Mouse (Mus musculus): ENCODE results near the gene 1700001J03Rik. TPM values are rescaled to one million over a fixed set of nuclear protein-coding genes. Genes with fewer than 3 reads are reported as not detected.
A peak's percentile ranks its signal among the peaks of the same experiment; 100 is the strongest.
"Not testable (repeated sequence)": the region's sequence is repeated elsewhere in the genome, so short reads cannot be mapped to it uniquely, and the experiment has no call there.

1700001J03Rik gene
- polyA plus RNA-seq (2014; fragmentation: Nextera tagmentation; extraction: Ambion mirVana) = not detected in 2 replicates

DNA sequence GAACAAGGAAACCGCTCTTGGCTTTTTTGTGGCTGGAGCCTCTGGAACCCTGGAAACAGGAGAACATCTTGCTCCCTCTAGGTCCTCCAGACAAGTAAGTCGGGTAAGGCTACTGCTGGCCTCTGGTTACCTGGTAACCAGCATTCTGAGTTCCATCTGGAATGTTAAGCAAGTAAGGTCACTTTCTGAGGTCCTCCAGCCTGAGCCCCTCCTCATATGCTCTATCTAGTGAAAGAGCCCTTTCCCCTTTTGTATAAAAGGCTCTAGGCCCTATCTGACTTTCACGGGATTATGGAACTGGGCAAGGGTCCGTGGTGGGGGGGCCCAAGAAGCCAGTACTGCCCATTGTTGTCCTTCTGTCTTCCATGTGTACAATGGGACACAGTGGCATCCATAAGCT lies at the start of gene 1700001J03Rik:
Gene 1700001J03Rik (minus strand): TSS at position 101 of the 400 bp plus-strand sequence.
- 76% methylated on average over 4 of the region's 4 CpGs for WGBS
- not testable (repeated sequence) for H3K9ac ChIP-seq (replicated peaks; ENCODE audit: low read depth, low read length); ATAC-seq (ENCODE audit: low read depth); H3K9me3 ChIP-seq (ENCODE audit: control insufficient read depth, low read length); H3K4me3 ChIP-seq (ENCODE audit: low read depth, low read length); H3K4me2 ChIP-seq (ENCODE audit: low read depth, low read length); H3K36me3 ChIP-seq (ENCODE audit: control insufficient read depth, insufficient read depth, low read length); H3K27ac ChIP-seq (ENCODE audit: low read depth, low read length); H3K4me1 ChIP-seq (ENCODE audit: control insufficient read depth, insufficient read depth, low read length); H3K27me3 ChIP-seq (ENCODE audit: control insufficient read depth, insufficient read depth, low read length)

DNA sequence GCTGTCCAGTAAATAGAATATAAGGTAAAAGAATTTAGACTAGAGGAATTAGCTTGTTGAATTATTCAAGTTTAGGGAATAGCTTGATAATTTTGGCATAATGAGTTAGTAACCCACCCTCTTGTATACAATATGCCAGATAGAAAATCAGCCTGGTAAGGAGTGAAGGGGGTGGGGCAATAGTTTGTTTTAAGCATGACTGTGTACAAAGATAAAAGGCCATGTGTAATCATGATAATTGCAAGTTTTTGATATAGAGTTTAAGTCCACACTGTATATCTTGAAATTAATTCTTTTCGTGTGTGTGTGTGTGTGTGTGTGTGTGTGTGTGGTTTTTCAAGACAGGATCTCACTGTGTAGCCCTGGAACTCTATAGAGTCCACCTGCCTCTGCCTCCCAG lies 49.2 kb upstream of the 1700001J03Rik start:
- H3K36me3 ChIP-seq (ENCODE audit: control insufficient read depth, insufficient read depth, low read length) = no peaks in the 10 kb centered on the region
- H3K27ac ChIP-seq (ENCODE audit: low read depth, low read length) = no peak overlapping the region
- no peak overlapping the region for H3K4me3 ChIP-seq (ENCODE audit: low read depth, low read length)
- ATAC-seq (ENCODE audit: low read depth) = no peak
- no peak overlapping the region for H3K9ac ChIP-seq (replicated peaks; ENCODE audit: low read depth, low read length)
- no peak overlapping the region for H3K4me2 ChIP-seq (ENCODE audit: low read depth, low read length)
- H3K9me3 ChIP-seq (ENCODE audit: control insufficient read depth, low read length) = no peaks in the 10 kb centered on the region
- WGBS = 84% methylated on average over 1 of the region's 1 CpGs
- H3K27me3 ChIP-seq (ENCODE audit: control insufficient read depth, insufficient read depth, low read length) = no peaks in the 10 kb centered on the region
- H3K4me1 ChIP-seq (ENCODE audit: control insufficient read depth, insufficient read depth, low read length) = peaks cover 13% of the 10 kb centered on the region

DNA sequence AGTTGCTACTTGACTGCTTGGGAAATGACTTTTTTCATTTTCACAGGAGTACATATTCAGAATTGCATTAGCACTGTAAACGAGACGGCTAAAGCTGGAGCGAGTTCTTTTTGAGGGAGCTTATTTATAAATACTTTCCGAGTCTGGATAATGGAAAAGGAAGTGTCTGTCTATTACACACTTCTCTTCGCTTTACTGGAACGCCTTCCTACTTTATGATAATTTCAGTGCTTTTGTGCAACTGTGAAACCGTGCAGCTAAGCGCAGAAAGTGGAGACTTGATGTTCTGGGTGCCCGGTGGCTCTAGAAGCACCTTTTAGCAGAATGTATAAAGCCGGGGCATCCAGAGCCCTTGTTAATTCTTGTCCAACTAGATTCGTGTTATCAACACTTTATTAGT lies 47.7 kb upstream of the 1700001J03Rik start:
- WGBS = 66% methylated on average over 11 of the region's 11 CpGs
- Histone ChIP-seq H3K4me3 (ENCODE audit: low read depth, low read length) (peak overlapping the region; percentile 72), H3K4me2 (ENCODE audit: low read depth, low read length) (peak overlapping the region; percentile 59), H3K27me3 (ENCODE audit: control insufficient read depth, insufficient read depth, low read length) (no peaks in the 10 kb centered on the region), H3K4me1 (ENCODE audit: control insufficient read depth, insufficient read depth, low read length) (peaks cover 13% of the 10 kb centered on the region), H3K27ac (ENCODE audit: low read depth, low read length) (no peak overlapping the region), H3K36me3 (ENCODE audit: control insufficient read depth, insufficient read depth, low read length) (no peaks in the 10 kb centered on the region), H3K9me3 (ENCODE audit: control insufficient read depth, low read length) (no peaks in the 10 kb centered on the region), H3K9ac (replicated peaks; ENCODE audit: low read depth, low read length) (peak overlapping the region; percentile 32; the same call in 1 of the 2 replicates)
- no peak for ATAC-seq (ENCODE audit: low read depth)

DNA sequence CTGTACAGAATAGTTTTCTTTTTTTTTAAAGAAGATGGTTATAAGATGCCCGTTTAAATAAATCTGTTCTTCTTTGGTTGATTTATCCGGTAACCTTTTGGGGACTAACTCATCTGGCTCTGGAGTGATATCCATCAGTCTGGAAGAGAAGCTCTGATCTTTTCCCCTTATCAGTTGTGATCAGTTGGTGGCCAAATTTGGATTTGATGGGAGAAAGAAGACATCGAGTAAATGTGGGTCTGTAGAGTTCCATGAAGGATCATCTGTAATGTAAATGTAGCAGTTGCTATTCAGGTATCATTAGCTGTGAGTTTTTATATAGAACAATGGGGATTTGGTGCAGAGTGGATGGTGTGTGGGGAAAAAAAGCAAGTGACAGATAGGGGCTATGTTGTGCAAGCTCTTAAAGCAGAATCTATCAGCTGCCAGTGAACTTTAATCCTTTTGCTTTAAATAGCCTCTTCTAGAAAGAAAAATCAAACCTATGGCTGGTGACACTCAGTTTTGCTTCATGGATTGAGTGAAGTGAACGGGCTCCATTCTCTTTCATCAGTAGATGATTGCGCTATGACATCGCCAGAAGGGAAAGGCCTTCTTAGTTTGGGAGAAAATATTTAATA lies 47.1 kb upstream of the 1700001J03Rik start:
- WGBS = 42% methylated on average over 6 of the region's 6 CpGs
- Histone ChIP-seq H3K4me2 (ENCODE audit: low read depth, low read length) (peak overlapping the region; percentile 59), H3K4me1 (ENCODE audit: control insufficient read depth, insufficient read depth, low read length) (peaks cover 13% of the 10 kb centered on the region), H3K27me3 (ENCODE audit: control insufficient read depth, insufficient read depth, low read length) (no peaks in the 10 kb centered on the region), H3K9me3 (ENCODE audit: control insufficient read depth, low read length) (no peaks in the 10 kb centered on the region), H3K27ac (ENCODE audit: low read depth, low read length) (no peak overlapping the region), H3K36me3 (ENCODE audit: control insufficient read depth, insufficient read depth, low read length) (no peaks in the 10 kb centered on the region), H3K9ac (replicated peaks; ENCODE audit: low read depth, low read length) (peak overlapping the region; percentile 82), H3K4me3 (ENCODE audit: low read depth, low read length) (peak overlapping the region; percentile 72)
- ATAC-seq (ENCODE audit: low read depth) = no peak

DNA sequence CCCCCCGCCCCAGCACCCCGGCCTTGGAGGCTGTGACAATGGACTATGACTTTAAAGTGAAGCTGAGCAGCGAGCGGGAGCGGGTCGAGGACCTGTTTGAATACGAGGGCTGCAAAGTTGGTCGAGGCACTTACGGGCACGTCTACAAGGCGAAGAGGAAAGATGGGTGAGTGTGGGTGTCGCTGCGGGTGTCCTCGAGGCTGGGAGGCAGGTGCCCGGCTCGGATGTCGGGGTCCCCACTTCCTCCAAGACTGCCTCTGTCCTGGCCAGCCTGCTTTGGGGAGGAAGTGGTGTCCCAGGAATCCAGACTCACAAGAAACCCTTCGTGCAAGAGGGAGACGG lies 46.5 kb upstream of the 1700001J03Rik start:
- ATAC-seq (ENCODE audit: low read depth) = no peak; the same call in 1 of the 2 replicates
- Histone ChIP-seq H3K4me2 (ENCODE audit: low read depth, low read length) (peak overlapping the region; percentile 59), H3K36me3 (ENCODE audit: control insufficient read depth, insufficient read depth, low read length) (no peaks in the 10 kb centered on the region), H3K9me3 (ENCODE audit: control insufficient read depth, low read length) (no peaks in the 10 kb centered on the region), H3K27ac (ENCODE audit: low read depth, low read length) (peak overlapping the region; percentile 89), H3K4me3 (ENCODE audit: low read depth, low read length) (peak overlapping the region; percentile 72), H3K27me3 (ENCODE audit: control insufficient read depth, insufficient read depth, low read length) (no peaks in the 10 kb centered on the region), H3K9ac (replicated peaks; ENCODE audit: low read depth, low read length) (peak overlapping the region; percentile 82), H3K4me1 (ENCODE audit: control insufficient read depth, insufficient read depth, low read length) (peaks cover 13% of the 10 kb centered on the region)
- WGBS = under 1% methylated on average over 19 of the region's 19 CpGs

DNA sequence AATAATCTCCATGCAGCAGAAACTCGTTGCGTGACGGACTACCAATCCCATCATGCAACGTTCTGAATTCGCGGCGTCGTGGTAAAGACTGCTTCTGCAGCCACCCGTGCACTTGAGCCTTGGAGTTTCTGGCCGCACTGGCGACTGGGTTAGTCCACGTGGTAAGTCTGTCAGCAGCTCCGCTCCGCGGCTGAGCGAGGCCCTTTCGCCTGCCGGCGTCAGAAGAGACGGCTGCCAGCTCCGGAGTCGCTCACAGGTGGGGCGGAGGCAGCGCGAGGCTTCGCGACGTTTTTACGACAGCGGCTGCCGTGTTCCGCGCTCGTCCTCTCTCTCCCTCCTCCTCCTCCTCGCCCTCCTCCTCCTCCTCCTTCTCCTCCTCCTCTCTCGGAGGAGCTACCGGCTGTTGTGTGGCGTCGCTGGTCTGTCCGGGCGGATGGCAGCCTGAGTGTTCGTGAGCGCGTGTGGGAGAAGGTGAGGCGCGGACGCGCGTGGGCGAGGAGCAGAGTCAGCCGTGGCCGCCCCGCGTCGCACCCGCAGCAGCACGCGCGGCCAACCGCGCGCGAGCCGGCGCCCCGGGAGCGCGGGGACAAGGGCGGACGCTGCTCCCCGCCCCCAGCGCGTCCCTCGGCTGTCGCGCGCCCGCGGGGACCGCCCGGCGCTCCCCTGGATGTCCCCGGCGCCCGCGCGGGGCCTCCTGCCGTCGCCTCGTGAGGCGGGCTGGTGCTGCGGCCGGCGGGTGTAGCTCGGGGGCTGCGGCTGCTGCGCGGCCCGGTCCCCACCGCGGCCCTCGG lies 46.0 kb upstream of the 1700001J03Rik start, which contains the start of gene Cdk8:
Gene Cdk8 (plus strand): TSS at position 367 of the 791 bp plus-strand sequence.
- Histone ChIP-seq H3K4me1 (ENCODE audit: control insufficient read depth, insufficient read depth, low read length) (peaks cover 13% of the 10 kb centered on the region), H3K4me2 (ENCODE audit: low read depth, low read length) (peak within 1 kb of the TSS; percentile 59), H3K4me3 (ENCODE audit: low read depth, low read length) (peak within 1 kb of the TSS; percentile 72), H3K36me3 (ENCODE audit: control insufficient read depth, insufficient read depth, low read length) (no peaks in the 10 kb centered on the region), H3K9ac (replicated peaks; ENCODE audit: low read depth, low read length) (peak within 1 kb of the TSS; percentile 82), H3K27me3 (ENCODE audit: control insufficient read depth, insufficient read depth, low read length) (no peaks in the 10 kb centered on the region), H3K9me3 (ENCODE audit: control insufficient read depth, low read length) (no peaks in the 10 kb centered on the region), H3K27ac (ENCODE audit: low read depth, low read length) (peak within 1 kb of the TSS; percentile 89)
- ATAC-seq (ENCODE audit: low read depth) = peak; percentile 93
- under 1% methylated on average over 88 of the region's 102 CpGs for WGBS

DNA sequence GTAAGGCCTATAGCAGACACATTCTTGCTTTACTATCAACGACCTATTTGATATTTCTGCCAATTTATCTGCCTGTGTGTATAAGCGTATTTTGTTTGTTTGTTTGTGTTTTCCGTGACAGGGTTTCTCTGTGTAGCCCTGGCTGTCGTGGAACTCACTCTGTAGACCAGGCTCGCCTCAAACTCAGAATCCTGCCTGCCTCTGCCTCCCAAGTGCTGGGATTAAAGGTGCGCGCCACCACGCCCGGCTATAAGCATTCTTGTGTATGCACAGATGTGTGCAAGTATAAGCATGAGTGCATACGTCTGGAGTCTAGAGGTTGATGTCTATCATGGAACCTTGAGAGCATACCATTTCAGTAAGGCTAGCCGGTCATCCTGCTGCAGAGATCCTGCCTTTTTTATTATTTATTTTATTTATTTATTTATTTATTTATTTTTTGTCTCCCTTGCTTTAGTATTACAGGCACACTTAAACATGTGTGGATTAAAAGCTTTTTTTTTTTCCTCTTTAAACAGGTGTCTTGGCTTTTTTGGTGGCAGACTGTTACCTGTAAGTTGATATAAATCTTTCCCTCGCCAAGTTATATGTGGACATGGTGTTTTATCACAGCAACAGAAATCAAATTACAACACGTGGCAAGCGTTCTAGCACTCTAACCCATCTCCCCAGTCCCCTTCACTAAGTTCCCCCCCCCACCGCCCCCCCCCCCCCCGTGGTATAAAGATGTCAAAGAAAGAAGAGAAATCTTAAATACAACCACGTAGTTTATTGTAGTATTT lies 45.0 kb upstream of the 1700001J03Rik start:
- H3K4me2 ChIP-seq (ENCODE audit: low read depth, low read length) = peak overlapping the region; percentile 59
- H3K36me3 ChIP-seq (ENCODE audit: control insufficient read depth, insufficient read depth, low read length) = no peaks in the 10 kb centered on the region
- peaks cover 13% of the 10 kb centered on the region for H3K4me1 ChIP-seq (ENCODE audit: control insufficient read depth, insufficient read depth, low read length)
- no peaks in the 10 kb centered on the region for H3K9me3 ChIP-seq (ENCODE audit: control insufficient read depth, low read length)
- WGBS = 58% methylated on average over 17 of the region's 17 CpGs
- no peaks in the 10 kb centered on the region for H3K27me3 ChIP-seq (ENCODE audit: control insufficient read depth, insufficient read depth, low read length)
- peak overlapping the region; percentile 89; the same call in 1 of the 2 replicates for H3K27ac ChIP-seq (ENCODE audit: low read depth, low read length)
- H3K4me3 ChIP-seq (ENCODE audit: low read depth, low read length) = peak overlapping the region; percentile 72
- peak; percentile 0; the same call in 1 of the 2 replicates for ATAC-seq (ENCODE audit: low read depth)
- peak overlapping the region; percentile 82; the same call in 1 of the 2 replicates for H3K9ac ChIP-seq (replicated peaks; ENCODE audit: low read depth, low read length)

DNA sequence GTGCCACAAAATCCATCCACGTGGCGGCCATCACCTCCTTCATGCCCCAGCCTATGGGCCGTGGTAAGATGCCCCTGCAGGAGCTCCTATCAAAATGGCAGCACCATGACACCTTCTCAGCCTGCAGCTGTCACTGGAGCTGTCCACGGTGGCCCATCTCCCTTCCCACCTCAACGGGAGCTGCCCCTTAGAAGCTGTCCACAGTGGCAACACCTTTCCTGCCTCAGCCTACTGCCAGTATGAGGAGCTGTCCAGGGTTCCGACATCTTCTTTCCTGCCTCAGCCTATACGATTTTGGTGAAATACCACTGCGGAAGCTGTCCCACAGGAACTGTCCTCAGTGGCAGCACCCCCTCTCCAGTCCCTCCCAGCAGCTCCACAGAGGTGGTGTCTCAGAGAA lies 42.4 kb upstream of the 1700001J03Rik start:
- no peak overlapping the region for H3K9ac ChIP-seq (replicated peaks; ENCODE audit: low read depth, low read length)
- no peak overlapping the region for H3K4me3 ChIP-seq (ENCODE audit: low read depth, low read length)
- H3K27me3 ChIP-seq (ENCODE audit: control insufficient read depth, insufficient read depth, low read length) = no peaks in the 10 kb centered on the region
- no peak overlapping the region for H3K4me2 ChIP-seq (ENCODE audit: low read depth, low read length)
- WGBS = 88% methylated on average over 8 of the region's 8 CpGs
- H3K9me3 ChIP-seq (ENCODE audit: control insufficient read depth, low read length) = no peaks in the 10 kb centered on the region
- peaks cover 4% of the 10 kb centered on the region for H3K4me1 ChIP-seq (ENCODE audit: control insufficient read depth, insufficient read depth, low read length)
- no peak for ATAC-seq (ENCODE audit: low read depth)
- no peak overlapping the region for H3K27ac ChIP-seq (ENCODE audit: low read depth, low read length)
- H3K36me3 ChIP-seq (ENCODE audit: control insufficient read depth, insufficient read depth, low read length) = no peaks in the 10 kb centered on the region

Measured in neural tube, embryonic 14.5 days (tissue).